26 mouse cellular contexts compared by ENCODE assay signal in the genomic region with DNA sequence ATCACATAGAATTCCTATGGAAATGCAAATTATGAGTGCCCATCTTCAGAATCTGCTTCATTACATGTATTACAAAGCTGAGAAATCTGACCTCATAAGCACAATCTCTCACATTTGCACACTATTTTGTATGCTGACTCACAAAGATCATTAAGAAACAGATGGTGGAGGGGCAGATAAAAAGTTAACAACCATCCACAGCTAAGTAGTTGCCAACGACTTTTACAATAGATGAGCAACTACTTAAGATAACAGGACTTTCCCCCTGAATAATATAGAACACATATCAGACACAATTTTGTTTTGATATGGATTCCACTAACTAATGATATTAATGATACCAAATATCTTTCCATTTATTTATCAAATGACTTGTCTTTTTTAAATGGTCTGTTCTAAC.
DNase-seq lines count a peak whose midpoint lies in the region; ATAC-seq and TF ChIP-seq lines count a peak whose summit lies in the region.
"Had no signal": no experiment of that assay in that cellular context is flagged by ENCODE, and none has a peak within 500 bp of the region (broad histone marks: within the 10 kb centered on the region; RNA-seq: fewer than 3 reads in every experiment).

No protein-coding gene starts in this region.

- no peaks in the 10 kb centered on the region for H3K9me3 ChIP-seq in liver, postnatal 0 days (ENCODE audit: low read length)
- H3K9me3 ChIP-seq: forebrain, embryonic 10.5 days; forebrain, embryonic 13.5 days; heart, embryonic 12.5 days; heart, embryonic 15.5 days; hindbrain, embryonic 10.5 days; hindbrain, embryonic 13.5 days had no signal

- 52% methylated on average over 1 of the region's 1 CpGs for WGBS in liver, postnatal 0 days (ENCODE audit: insufficient replicate concordance)

- no peak overlapping the region for H3K9ac ChIP-seq in liver, postnatal 0 days (replicated peaks)
- H3K9ac ChIP-seq: forebrain, embryonic 13.5 days; heart, embryonic 12.5 days; heart, embryonic 15.5 days; hindbrain, embryonic 13.5 days had no signal

- peak; percentile 74 for TF ChIP-seq EP300 in liver, postnatal 0 days (IDR thresholded peaks at IDR 0.05; ENCODE audit: low read depth)

- DNase-seq in liver, postnatal 0 days, result no peak
- no peak for DNase-seq in liver
- DNase-seq in c-Kit-positive CD71-positive TER-119-negative erythroid progenitor cells, embryonic 14.5 days (ENCODE audit: low read depth), result peak; percentile 40
- no peak for DNase-seq in lung, postnatal 36 days
- no peak for DNase-seq in cerebellum, postnatal 10 days
- DNase-seq: adrenal gland, postnatal 10 days; adrenal gland, postnatal 36 days; cerebellum, adult 11-12 months; cerebellum, adult 8-10 months; cerebellum, postnatal 14 days; gastrocnemius, adult 2 months; gastrocnemius, postnatal 14 days; heart, adult 18-20 months; heart, postnatal 10 days; heart, postnatal 36 days had no signal

- H3K4me3 ChIP-seq in liver, postnatal 0 days (ENCODE audit: low read depth, low read length), result no peak overlapping the region
- H3K4me3 ChIP-seq: forebrain, embryonic 10.5 days; forebrain, embryonic 13.5 days; gastrocnemius, adult 2 months; heart, embryonic 12.5 days; heart, embryonic 15.5 days; hindbrain, embryonic 10.5 days; hindbrain, embryonic 13.5 days had no signal

- no peak for TF ChIP-seq CTCF in liver, postnatal 0 days (IDR thresholded peaks at IDR 0.05; ENCODE audit: low read depth)

- peaks cover 20% of the 10 kb centered on the region for H3K4me1 ChIP-seq in liver, postnatal 0 days (ENCODE audit: insufficient read depth)
- H3K4me1 ChIP-seq: forebrain, embryonic 13.5 days; hindbrain, embryonic 13.5 days had no signal

- no peak for ATAC-seq in liver, postnatal 0 days
- ATAC-seq in megakaryocyte-erythroid progenitor cell, adult 5-6 weeks (replicated peaks; ENCODE audit: low FRiP score, low TSS enrichment, poor library complexity, severe bottlenecking), result peak; percentile 70
- ATAC-seq: CD4-positive, CD25-positive, alpha-beta regulatory T cell, adult 4 months; forebrain, embryonic 13.5 days; forebrain, embryonic 16.5 days; hindbrain, embryonic 16.5 days; Patski had no signal

- no peak overlapping the region for H3K4me2 ChIP-seq in liver, postnatal 0 days (ENCODE audit: low read depth, low read length)
- H3K4me2 ChIP-seq: forebrain, embryonic 13.5 days; heart, embryonic 12.5 days; heart, embryonic 15.5 days; hindbrain, embryonic 13.5 days had no signal

- H3K36me3 ChIP-seq in liver, postnatal 0 days (replicated peaks; ENCODE audit: insufficient read depth, low read length), result peaks cover 32% of the 10 kb centered on the region

- no peaks in the 10 kb centered on the region for H3K27me3 ChIP-seq in liver, postnatal 0 days (ENCODE audit: insufficient read depth, low read length)
- H3K27me3 ChIP-seq: forebrain, embryonic 13.5 days; heart, embryonic 12.5 days; heart, embryonic 15.5 days; hindbrain, embryonic 13.5 days; Patski had no signal

- H3K27ac ChIP-seq in liver, postnatal 0 days (ENCODE audit: low read depth), result no peak overlapping the region
- H3K27ac ChIP-seq: forebrain, embryonic 10.5 days; forebrain, embryonic 13.5 days; gastrocnemius, adult 2 months; heart, embryonic 15.5 days; hindbrain, embryonic 10.5 days; hindbrain, embryonic 13.5 days had no signal
